Mouse (Mus musculus): Measurements from ENCODE around the gene Cish. TPM values are rescaled to one million over a fixed set of nuclear protein-coding genes. Genes with fewer than 3 reads are reported as not detected.

Gene Cish
- polyA plus RNA-seq (2014; fragmentation: Nextera tagmentation; extraction: Ambion mirVana) = 4.9 and 7.0 TPM in 2 replicates

- peak within 1 kb of the TSS; percentile 27; the same call in 1 of the 2 replicates for H3K27ac ChIP-seq (ENCODE audit: low read depth, low read length)
- no peaks in the 10 kb centered on the region for H3K9me3 ChIP-seq (replicated peaks; ENCODE audit: control insufficient read depth, low read length)
- peak within 1 kb of the TSS; percentile 77 for H3K4me3 ChIP-seq (ENCODE audit: low read depth, low read length)
- H3K27me3 ChIP-seq (replicated peaks; ENCODE audit: control insufficient read depth, insufficient read depth, low read length) = 0 out of 2 replicates have a peak, but pooled peaks cover 2% of the 10 kb centered on the region
- ATAC-seq (no peak), DNase-seq (ENCODE audit: low spot score) (no peak)
- peaks cover 10% of the 10 kb centered on the region for H3K4me1 ChIP-seq (ENCODE audit: control insufficient read depth, insufficient read depth, low read length)
- peak within 1 kb of the TSS; percentile 94 for H3K4me2 ChIP-seq (ENCODE audit: low read length)
- peak within 1 kb of the TSS; percentile 82 for H3K9ac ChIP-seq (ENCODE audit: low read length)
- peaks cover 3% of the 10 kb centered on the region for H3K36me3 ChIP-seq (ENCODE audit: control insufficient read depth, insufficient read depth, low read length)
These were observed at the start of gene Cish for GRCm38 (mm10) chr9:107296016-107296040. Gene Cish, plus strand, starts transcription at chr9:107296026.

GRCm38 (mm10) chr9:107246170-107246569 is 49.7 kb upstream of the Cish start:
- Histone ChIP-seq H3K27ac (ENCODE audit: low read depth, low read length) (no peak overlapping the region), H3K4me2 (ENCODE audit: low read length) (no peak overlapping the region), H3K27me3 (replicated peaks; ENCODE audit: control insufficient read depth, insufficient read depth, low read length) (no peaks in the 10 kb centered on the region), H3K9me3 (replicated peaks; ENCODE audit: control insufficient read depth, low read length) (no peaks in the 10 kb centered on the region), H3K4me3 (ENCODE audit: low read depth, low read length) (no peak overlapping the region), H3K9ac (ENCODE audit: low read length) (no peak overlapping the region), H3K36me3 (ENCODE audit: control insufficient read depth, insufficient read depth, low read length) (no peaks in the 10 kb centered on the region), H3K4me1 (ENCODE audit: control insufficient read depth, insufficient read depth, low read length) (no peaks in the 10 kb centered on the region)
- ATAC-seq (no peak), DNase-seq (ENCODE audit: low spot score) (no peak)
- WGBS = 66% methylated on average over 4 of the region's 4 CpGs

GRCm38 (mm10) chr9:107249154-107249553 is 46.7 kb upstream of the Cish start:
- DNase-seq (ENCODE audit: low spot score) (no peak), ATAC-seq (no peak)
- H3K27me3 ChIP-seq (replicated peaks; ENCODE audit: control insufficient read depth, insufficient read depth, low read length) = no peaks in the 10 kb centered on the region
- no peak overlapping the region for H3K4me3 ChIP-seq (ENCODE audit: low read depth, low read length)
- no peak overlapping the region for H3K9ac ChIP-seq (ENCODE audit: low read length)
- 74% methylated on average over 6 of the region's 6 CpGs for WGBS
- H3K9me3 ChIP-seq (replicated peaks; ENCODE audit: control insufficient read depth, low read length) = no peaks in the 10 kb centered on the region
- H3K4me2 ChIP-seq (ENCODE audit: low read length) = no peak overlapping the region
- H3K4me1 ChIP-seq (ENCODE audit: control insufficient read depth, insufficient read depth, low read length) = peaks cover 11% of the 10 kb centered on the region
- no peaks in the 10 kb centered on the region for H3K36me3 ChIP-seq (ENCODE audit: control insufficient read depth, insufficient read depth, low read length)
- no peak overlapping the region for H3K27ac ChIP-seq (ENCODE audit: low read depth, low read length)

GRCm38 (mm10) chr9:107250416-107251337 is 45.1 kb upstream of the Cish start:
- Histone ChIP-seq H3K4me3 (ENCODE audit: low read depth, low read length) (no peak overlapping the region), H3K36me3 (ENCODE audit: control insufficient read depth, insufficient read depth, low read length) (no peaks in the 10 kb centered on the region), H3K4me1 (ENCODE audit: control insufficient read depth, insufficient read depth, low read length) (peaks cover 24% of the 10 kb centered on the region), H3K9ac (ENCODE audit: low read length) (no peak overlapping the region), H3K27me3 (replicated peaks; ENCODE audit: control insufficient read depth, insufficient read depth, low read length) (no peaks in the 10 kb centered on the region), H3K4me2 (ENCODE audit: low read length) (no peak overlapping the region), H3K27ac (ENCODE audit: low read depth, low read length) (no peak overlapping the region), H3K9me3 (replicated peaks; ENCODE audit: control insufficient read depth, low read length) (no peaks in the 10 kb centered on the region)
- ATAC-seq (no peak), DNase-seq (ENCODE audit: low spot score) (no peak)
- WGBS = 81% methylated on average over 14 of the region's 14 CpGs

GRCm38 (mm10) chr9:107252164-107252563 is 43.7 kb upstream of the Cish start:
- DNase-seq (ENCODE audit: low spot score) (peak; percentile 84), ATAC-seq (peak; percentile 79)
- Histone ChIP-seq H3K4me3 (ENCODE audit: low read depth, low read length) (no peak overlapping the region), H3K36me3 (ENCODE audit: control insufficient read depth, insufficient read depth, low read length) (no peaks in the 10 kb centered on the region), H3K4me2 (ENCODE audit: low read length) (peak overlapping the region; percentile 29; the same call in 1 of the 2 replicates), H3K27me3 (replicated peaks; ENCODE audit: control insufficient read depth, insufficient read depth, low read length) (no peaks in the 10 kb centered on the region), H3K27ac (ENCODE audit: low read depth, low read length) (peak overlapping the region; percentile 72), H3K9ac (ENCODE audit: low read length) (peak overlapping the region; percentile 46), H3K4me1 (ENCODE audit: control insufficient read depth, insufficient read depth, low read length) (peaks cover 24% of the 10 kb centered on the region), H3K9me3 (replicated peaks; ENCODE audit: control insufficient read depth, low read length) (no peaks in the 10 kb centered on the region)
- 1% methylated on average over 5 of the region's 5 CpGs for WGBS

- WGBS = 47% methylated on average over 12 of the region's 12 CpGs
- H3K9me3 ChIP-seq (replicated peaks; ENCODE audit: control insufficient read depth, low read length) = no peaks in the 10 kb centered on the region
- H3K4me1 ChIP-seq (ENCODE audit: control insufficient read depth, insufficient read depth, low read length) = peaks cover 24% of the 10 kb centered on the region
- DNase-seq (ENCODE audit: low spot score) (peak; percentile 80), ATAC-seq (peak; percentile 76; the same call in 1 of the 2 replicates)
- H3K9ac ChIP-seq (ENCODE audit: low read length) = no peak overlapping the region
- H3K4me3 ChIP-seq (ENCODE audit: low read depth, low read length) = no peak overlapping the region
- no peak overlapping the region; the same call in 1 of the 2 replicates for H3K4me2 ChIP-seq (ENCODE audit: low read length)
- peak overlapping the region; percentile 62 for H3K27ac ChIP-seq (ENCODE audit: low read depth, low read length)
- H3K36me3 ChIP-seq (ENCODE audit: control insufficient read depth, insufficient read depth, low read length) = no peaks in the 10 kb centered on the region
- no peaks in the 10 kb centered on the region for H3K27me3 ChIP-seq (replicated peaks; ENCODE audit: control insufficient read depth, insufficient read depth, low read length)
These were observed 41.4 kb upstream of the Cish start for GRCm38 (mm10) chr9:107254476-107254875.

GRCm38 (mm10) chr9:107254925-107255324 is 40.9 kb upstream of the Cish start:
- no peak overlapping the region for H3K9ac ChIP-seq (ENCODE audit: low read length)
- no peak overlapping the region for H3K4me3 ChIP-seq (ENCODE audit: low read depth, low read length)
- 83% methylated on average over 3 of the region's 3 CpGs for WGBS
- DNase-seq (ENCODE audit: low spot score) = no peak
- H3K4me2 ChIP-seq (ENCODE audit: low read length) = no peak overlapping the region; the same call in 1 of the 2 replicates
- H3K27me3 ChIP-seq (replicated peaks; ENCODE audit: control insufficient read depth, insufficient read depth, low read length) = no peaks in the 10 kb centered on the region
- H3K4me1 ChIP-seq (ENCODE audit: control insufficient read depth, insufficient read depth, low read length) = peaks cover 24% of the 10 kb centered on the region
- H3K36me3 ChIP-seq (ENCODE audit: control insufficient read depth, insufficient read depth, low read length) = no peaks in the 10 kb centered on the region
- H3K9me3 ChIP-seq (replicated peaks; ENCODE audit: control insufficient read depth, low read length) = no peaks in the 10 kb centered on the region
- ATAC-seq = no peak
- peak overlapping the region; percentile 62 for H3K27ac ChIP-seq (ENCODE audit: low read depth, low read length)

GRCm38 (mm10) chr9:107255596-107255995 is 40.2 kb upstream of the Cish start:
- peaks cover 24% of the 10 kb centered on the region for H3K4me1 ChIP-seq (ENCODE audit: control insufficient read depth, insufficient read depth, low read length)
- ATAC-seq (no peak), DNase-seq (ENCODE audit: low spot score) (peak; percentile 56)
- H3K27me3 ChIP-seq (replicated peaks; ENCODE audit: control insufficient read depth, insufficient read depth, low read length) = no peaks in the 10 kb centered on the region
- no peak overlapping the region for H3K4me3 ChIP-seq (ENCODE audit: low read depth, low read length)
- no peaks in the 10 kb centered on the region for H3K9me3 ChIP-seq (replicated peaks; ENCODE audit: control insufficient read depth, low read length)
- H3K9ac ChIP-seq (ENCODE audit: low read length) = no peak overlapping the region
- 50% methylated on average over 3 of the region's 3 CpGs for WGBS
- H3K27ac ChIP-seq (ENCODE audit: low read depth, low read length) = peak overlapping the region; percentile 35; the same call in 1 of the 2 replicates
- no peaks in the 10 kb centered on the region for H3K36me3 ChIP-seq (ENCODE audit: control insufficient read depth, insufficient read depth, low read length)
- H3K4me2 ChIP-seq (ENCODE audit: low read length) = no peak overlapping the region

DNA sequence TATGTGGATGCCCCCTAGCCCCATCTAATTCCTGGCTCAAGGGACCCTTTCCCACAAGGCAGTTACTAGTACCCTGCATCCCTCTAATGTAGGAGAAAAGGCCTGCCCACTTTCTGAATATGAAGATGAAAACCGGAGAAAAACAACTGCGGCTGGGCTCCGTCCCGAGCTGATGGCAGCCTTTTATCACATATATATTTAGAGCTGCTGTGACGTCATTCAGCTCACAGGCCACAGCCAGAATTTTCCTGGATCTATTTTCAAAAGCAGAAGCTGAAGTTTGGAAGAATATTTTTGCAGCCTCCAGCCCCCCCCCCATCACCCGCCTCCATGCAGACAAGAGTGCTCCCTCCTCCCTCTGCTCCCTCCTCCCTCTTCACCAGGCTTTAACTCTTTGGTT is 36.3 kb upstream of the Cish start:
- no peaks in the 10 kb centered on the region for H3K27me3 ChIP-seq (replicated peaks; ENCODE audit: control insufficient read depth, insufficient read depth, low read length)
- WGBS = 68% methylated on average over 6 of the region's 6 CpGs
- H3K9me3 ChIP-seq (replicated peaks; ENCODE audit: control insufficient read depth, low read length) = no peaks in the 10 kb centered on the region
- H3K4me2 ChIP-seq (ENCODE audit: low read length) = no peak overlapping the region
- H3K27ac ChIP-seq (ENCODE audit: low read depth, low read length) = peak overlapping the region; percentile 45; the same call in 1 of the 2 replicates
- DNase-seq (ENCODE audit: low spot score) (peak; percentile 73), ATAC-seq (peak; percentile 27; the same call in 1 of the 2 replicates)
- no peak overlapping the region for H3K4me3 ChIP-seq (ENCODE audit: low read depth, low read length)
- H3K36me3 ChIP-seq (ENCODE audit: control insufficient read depth, insufficient read depth, low read length) = no peaks in the 10 kb centered on the region
- H3K9ac ChIP-seq (ENCODE audit: low read length) = no peak overlapping the region
- H3K4me1 ChIP-seq (ENCODE audit: control insufficient read depth, insufficient read depth, low read length) = peaks cover 10% of the 10 kb centered on the region

All from forebrain, embryonic 14.5 days (tissue).